Mouse (Mus musculus) MN1 (cell line): ENCODE data around the gene Cyp2j6.
"Not testable (repeated sequence)": the region's sequence is repeated elsewhere in the genome, so short reads cannot be mapped to it uniquely, and the experiment has no call there.

Experiments used
- DNase-seq: peaks from one replicate; pipeline ENCODE4 v3.0.0-alpha.2; 2016; ENCODE audit warnings: low spot score

Gene Cyp2j6

GRCm38 (mm10) chr4:96553133-96553819, at the start of gene Cyp2j6:
Cyp2j6 (minus strand) TSS chr4:96553661.
- DNase-seq, result no peak

- DNase-seq, result no peak
These were observed 38.3 kb upstream of the Cyp2j6 start for GRCm38 (mm10) chr4:96591791-96592150.

- no peak for DNase-seq
These were observed 37.7 kb upstream of the Cyp2j6 start, which contains the start of gene Cyp2j9 for GRCm38 (mm10) chr4:96590911-96591790. Cyp2j9 (minus strand) TSS chr4:96591578.

- no peak for DNase-seq
These were observed 28.1 kb upstream of the Cyp2j6 start for GRCm38 (mm10) chr4:96581425-96582088.

- DNase-seq, result not testable (repeated sequence)
These were observed 26.9 kb upstream of the Cyp2j6 start for GRCm38 (mm10) chr4:96580351-96580750.

GRCm38 (mm10) chr4:96569442-96569841, 16.0 kb upstream of the Cyp2j6 start:
- no peak for DNase-seq

- DNase-seq, result no peak
These were observed 14.5 kb upstream of the Cyp2j6 start for GRCm38 (mm10) chr4:96567988-96568387.

GRCm38 (mm10) chr4:96565808-96566207, 12.3 kb upstream of the Cyp2j6 start:
- DNase-seq, result no peak

GRCm38 (mm10) chr4:96560464-96560863, 7.0 kb upstream of the Cyp2j6 start:
- no peak for DNase-seq

- no peak for DNase-seq
These were observed 6.3 kb upstream of the Cyp2j6 start for GRCm38 (mm10) chr4:96559781-96560180.

GRCm38 (mm10) chr4:96551619-96552018, 1.8 kb downstream of the Cyp2j6 start:
- DNase-seq, result no peak

- no peak for DNase-seq
These were observed 7.5 kb downstream of the Cyp2j6 start for GRCm38 (mm10) chr4:96545976-96546375.

GRCm38 (mm10) chr4:96525772-96526171, 27.7 kb downstream of the Cyp2j6 start:
- DNase-seq, result no peak

- DNase-seq, result no peak
These were observed 31.2 kb downstream of the Cyp2j6 start for GRCm38 (mm10) chr4:96522256-96522655.

GRCm38 (mm10) chr4:96510083-96510482, 43.4 kb downstream of the Cyp2j6 start:
- DNase-seq, result no peak

GRCm38 (mm10) chr4:96507286-96507685, 46.2 kb downstream of the Cyp2j6 start, which contains the start of gene Cyp2j8:
Cyp2j8 (minus strand) TSS chr4:96507386.
- no peak for DNase-seq
